Mouse (Mus musculus) frontal cortex, postnatal 36 days (tissue): Measurements from ENCODE around the gene Tspoap1.

Experiments used
- DNase-seq, 2 experiments: peaks; one replicate each; pipeline ENCODE4 v3.0.0; 2022; ENCODE audit warnings: low spot score in 2 of 2

Tspoap1 gene

DNA sequence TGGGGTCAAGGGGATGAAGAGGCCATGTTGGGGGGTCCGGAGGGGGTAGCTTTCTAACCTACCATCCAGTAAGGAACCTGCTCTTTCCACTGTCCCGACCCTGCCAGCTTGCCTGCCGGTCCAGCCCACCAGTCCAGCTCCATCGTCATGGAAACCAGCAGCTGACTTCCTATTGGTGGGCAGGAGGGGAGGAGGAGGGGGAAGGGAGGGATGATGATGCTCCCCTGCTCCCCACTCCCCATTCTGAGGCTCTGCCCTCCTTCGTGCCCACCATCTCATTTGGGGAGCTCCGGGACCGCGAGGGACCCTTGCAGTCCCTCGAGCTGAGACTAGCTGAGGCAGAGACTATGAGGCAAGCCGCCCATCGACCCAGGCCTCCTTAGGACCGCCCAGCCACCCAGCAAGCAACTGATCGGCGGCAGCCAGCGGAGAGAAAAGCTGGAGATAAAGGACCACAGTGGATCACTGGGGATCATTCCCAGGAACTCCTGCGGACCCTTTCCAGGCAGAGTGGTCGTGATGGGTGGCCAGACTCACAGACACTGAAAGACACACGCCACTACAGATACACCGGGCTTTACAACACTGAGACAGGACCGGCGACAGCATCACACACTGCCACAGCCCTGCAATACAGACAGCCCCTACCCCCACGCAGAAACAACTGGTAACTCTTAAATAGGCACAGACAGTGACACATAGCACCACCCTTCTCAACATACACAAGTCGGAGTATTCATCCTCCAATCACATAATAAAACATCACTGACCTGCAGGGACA is at the start of gene Tspoap1:
Gene Tspoap1 (plus strand): TSS at position 241 of the 781 bp plus-strand sequence.
- peak; percentile 75 to 77 for DNase-seq

- no peak for DNase-seq
Observed at GRCm38 (mm10) chr11:87712188-87712587, 48.2 kb upstream of the Tspoap1 start.

- no peak for DNase-seq
Observed at GRCm38 (mm10) chr11:87715999-87716398, 44.3 kb upstream of the Tspoap1 start.

- no peak for DNase-seq
Observed at GRCm38 (mm10) chr11:87719526-87719925, 40.8 kb upstream of the Tspoap1 start.

DNA sequence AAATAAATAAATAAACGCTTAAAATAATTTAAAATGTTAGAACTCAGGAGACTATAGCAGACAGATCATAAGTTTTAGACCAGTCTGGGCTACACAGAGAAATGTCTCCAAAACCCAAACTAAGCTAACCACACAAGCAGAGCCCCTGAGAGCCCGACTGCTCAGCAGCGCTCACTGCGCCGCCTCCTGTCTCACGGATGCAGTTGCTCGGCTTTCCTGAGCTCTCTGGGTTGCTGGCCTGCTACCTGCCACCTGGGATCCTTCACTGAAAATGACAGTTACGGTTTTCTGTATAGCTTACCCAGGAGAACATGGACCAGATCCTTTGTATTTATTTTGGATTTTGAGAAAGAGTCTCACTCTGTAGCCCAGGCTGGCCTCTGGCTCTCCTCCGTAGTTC is 40.0 kb upstream of the Tspoap1 start:
- DNase-seq: no peak

DNA sequence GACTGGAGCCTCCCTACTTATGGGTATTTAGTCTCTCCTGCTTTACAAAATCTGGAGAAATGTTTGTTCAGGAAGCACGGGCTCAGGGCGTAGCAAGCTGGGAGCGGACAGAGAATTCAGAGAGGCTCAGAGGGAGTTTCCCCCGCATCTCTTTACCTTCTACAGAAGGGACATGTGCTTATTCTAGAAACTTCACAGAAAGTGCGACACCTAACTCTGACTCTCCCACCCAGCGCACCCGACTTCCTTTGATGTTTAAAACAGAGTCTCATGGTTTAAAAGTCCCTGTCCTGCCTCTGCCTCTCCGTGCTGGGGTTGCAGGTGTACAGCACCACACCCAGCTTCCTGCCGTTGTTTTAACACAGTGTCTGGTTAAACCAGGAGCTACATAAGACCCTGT is 39.5 kb upstream of the Tspoap1 start:
- DNase-seq: no peak

GRCm38 (mm10) chr11:87722168-87722567 is 38.2 kb upstream of the Tspoap1 start:
- no peak for DNase-seq

- DNase-seq: no peak
Observed at GRCm38 (mm10) chr11:87722891-87723290, 37.5 kb upstream of the Tspoap1 start.

DNA sequence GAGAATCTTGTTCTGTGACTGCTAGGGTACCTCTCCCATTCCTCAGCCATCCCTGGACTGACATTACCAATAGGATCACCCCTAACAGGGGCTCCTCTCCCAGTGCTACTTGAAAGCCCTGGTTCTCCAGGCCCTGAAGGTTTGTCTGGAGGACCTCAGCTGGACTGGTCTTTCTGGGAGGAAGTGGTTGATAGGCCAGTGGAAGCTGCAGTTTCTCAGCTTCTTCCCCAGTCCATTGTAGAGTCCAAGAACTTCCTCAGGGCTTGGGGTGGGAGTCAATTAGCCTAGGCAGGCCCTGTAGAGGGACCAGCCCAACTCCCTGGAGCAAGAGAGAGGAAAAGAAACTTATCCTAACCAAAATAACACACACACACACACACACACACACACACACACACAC is 34.8 kb upstream of the Tspoap1 start:
- no peak for DNase-seq

DNA sequence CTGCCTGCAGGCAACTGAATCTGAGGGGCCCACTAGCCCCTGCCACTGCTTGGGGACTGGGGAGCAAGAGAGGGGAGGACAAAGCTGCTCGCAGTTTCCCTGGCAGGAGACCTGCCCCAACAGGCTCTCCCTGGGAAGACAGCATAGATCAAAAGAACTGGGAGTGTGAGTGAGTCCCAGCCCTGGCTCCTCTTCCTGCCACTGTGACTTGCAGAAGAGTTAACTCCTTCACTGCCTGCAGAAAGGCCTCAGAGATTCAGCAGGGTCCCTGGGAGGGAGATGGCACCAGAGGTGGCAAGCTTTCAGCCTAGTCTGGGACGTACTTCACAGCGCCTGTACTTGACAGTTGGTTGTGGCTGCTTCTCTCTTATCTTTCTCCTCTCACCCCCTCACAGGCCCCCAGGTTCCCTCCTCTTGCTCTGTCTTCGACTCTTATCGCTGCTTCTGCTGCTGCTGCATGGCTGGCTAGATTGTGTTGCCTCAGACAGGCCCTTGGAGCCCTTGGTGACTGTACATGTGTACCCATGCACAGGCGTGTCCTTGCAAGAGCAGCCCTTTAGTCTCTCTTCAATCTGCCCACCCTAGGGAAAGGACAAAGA is 34.3 kb upstream of the Tspoap1 start:
- no peak for DNase-seq

DNA sequence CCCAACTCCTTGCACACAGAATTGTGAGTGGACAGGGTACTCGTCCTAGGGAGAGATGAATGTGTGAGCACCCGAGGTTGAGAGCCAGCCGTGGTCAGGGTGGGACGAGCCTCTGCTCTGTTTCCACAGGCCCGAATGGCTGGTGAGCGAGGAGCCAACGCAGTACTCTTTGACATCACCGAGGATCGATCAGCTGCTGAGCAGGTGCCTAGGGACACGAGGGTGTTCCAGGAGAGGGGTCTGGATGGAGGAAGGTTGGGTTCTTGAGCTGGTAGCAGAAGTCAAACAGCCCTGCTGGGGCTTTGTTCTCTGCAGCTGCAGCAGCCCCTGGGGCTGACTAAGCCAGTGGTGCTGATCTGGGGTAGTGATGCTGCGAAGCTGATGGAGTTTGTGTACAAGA is 33.3 kb upstream of the Tspoap1 start:
- DNase-seq: no peak

DNA sequence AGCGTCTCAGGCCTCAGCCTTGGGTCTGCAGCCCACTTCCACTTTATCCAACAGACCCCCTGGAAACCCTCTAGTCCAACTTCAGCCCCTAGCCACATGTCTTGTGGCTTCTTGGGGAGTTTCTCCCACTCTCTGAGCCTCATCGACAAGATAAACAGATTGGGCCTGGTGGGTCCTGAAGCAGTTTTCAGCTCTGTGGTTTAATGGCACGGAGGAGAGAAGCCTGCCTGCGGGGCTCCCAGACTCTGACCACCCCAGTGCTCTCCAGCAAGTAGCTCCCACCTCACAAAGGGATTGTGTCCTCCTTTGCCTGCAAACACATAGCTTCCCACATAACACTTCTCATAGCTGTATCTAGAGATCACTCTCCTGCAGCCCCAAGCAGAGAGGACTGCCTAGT is 32.9 kb upstream of the Tspoap1 start:
- no peak for DNase-seq

- no peak for DNase-seq
Observed at GRCm38 (mm10) chr11:87728850-87729592, 31.3 kb upstream of the Tspoap1 start.

DNA sequence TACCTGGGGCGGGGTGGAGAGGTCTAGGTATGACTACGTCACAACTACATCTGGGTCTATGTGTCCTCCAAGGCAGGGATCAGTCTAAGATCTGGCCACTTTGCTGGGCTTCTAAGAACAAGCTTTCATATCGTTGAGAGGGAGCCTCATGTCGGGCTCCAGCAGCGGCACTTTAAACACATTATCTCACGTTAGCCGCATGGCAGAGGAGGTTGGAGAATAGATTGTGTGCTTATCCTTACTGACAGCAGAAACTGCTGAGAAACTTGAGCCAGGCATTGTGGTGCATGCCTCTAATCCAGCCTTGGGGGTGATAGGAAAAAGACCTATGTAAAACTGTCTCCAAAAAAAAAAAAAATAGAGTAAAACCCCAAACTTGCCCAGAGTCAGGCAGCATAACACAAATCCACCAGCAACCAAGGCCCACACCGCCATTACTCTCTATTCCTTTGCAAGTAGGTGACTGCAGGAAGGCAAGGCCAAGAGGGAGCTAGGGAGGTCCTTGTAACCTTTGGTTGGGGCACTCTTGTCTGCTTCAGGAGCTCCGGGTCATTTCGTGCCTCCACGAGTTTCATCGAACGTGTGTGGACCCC is 30.7 kb upstream of the Tspoap1 start:
- DNase-seq: no peak

DNA sequence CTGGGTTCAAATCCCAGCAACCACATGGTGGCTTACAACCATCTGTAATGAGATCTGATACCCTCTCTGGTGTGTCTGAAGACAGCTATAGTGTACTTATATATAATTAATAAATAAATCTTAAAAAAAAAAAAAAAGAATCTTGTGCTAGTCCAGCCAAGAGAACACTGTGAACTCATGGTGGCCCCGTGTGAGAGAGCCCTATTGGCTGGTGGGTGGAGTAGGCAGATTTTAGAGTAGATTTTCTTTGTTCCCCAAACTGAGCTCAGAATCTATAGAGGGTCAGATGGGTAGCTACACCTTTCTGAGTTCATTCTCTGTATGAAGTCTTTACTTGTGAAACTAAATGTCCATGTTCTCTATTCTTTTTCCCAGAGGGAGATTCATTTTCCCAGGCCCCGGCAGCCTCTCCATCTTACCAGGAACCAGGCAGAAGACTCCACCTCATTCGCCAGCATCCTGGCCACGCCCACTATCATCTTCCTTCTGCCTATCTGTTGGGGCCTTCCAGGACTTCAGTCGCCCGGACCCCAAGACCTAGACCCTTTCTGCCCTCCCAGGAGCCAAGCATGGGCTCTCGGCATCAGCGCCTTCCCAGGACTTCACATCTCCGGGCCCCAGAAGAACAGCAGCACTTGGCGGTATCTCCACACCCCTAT is 29.6 kb upstream of the Tspoap1 start:
- DNase-seq: no peak

GRCm38 (mm10) chr11:87734346-87734745 is 26.0 kb upstream of the Tspoap1 start:
- DNase-seq: no peak

DNA sequence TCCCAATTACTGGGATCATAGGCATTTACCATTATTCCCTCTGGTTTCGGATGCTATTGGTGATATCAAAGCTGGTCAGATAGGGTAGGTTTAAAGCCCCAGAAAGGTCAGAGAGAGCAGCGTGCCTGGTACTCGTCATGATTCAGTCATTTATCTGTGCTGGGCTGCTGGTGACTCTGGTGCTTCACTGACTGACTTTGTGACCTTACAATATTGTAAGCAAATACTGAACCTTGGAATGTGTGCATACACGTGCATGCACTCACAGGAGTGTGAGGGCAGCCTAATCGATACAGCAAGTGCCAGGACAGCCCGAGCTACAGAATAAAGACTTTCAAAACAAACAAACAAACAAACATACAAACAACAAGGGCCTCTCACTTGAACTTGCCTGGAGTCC is 24.6 kb upstream of the Tspoap1 start:
- no peak for DNase-seq

GRCm38 (mm10) chr11:87736647-87737134 is 23.6 kb upstream of the Tspoap1 start:
- DNase-seq: peak; percentile 45 to 58

DNA sequence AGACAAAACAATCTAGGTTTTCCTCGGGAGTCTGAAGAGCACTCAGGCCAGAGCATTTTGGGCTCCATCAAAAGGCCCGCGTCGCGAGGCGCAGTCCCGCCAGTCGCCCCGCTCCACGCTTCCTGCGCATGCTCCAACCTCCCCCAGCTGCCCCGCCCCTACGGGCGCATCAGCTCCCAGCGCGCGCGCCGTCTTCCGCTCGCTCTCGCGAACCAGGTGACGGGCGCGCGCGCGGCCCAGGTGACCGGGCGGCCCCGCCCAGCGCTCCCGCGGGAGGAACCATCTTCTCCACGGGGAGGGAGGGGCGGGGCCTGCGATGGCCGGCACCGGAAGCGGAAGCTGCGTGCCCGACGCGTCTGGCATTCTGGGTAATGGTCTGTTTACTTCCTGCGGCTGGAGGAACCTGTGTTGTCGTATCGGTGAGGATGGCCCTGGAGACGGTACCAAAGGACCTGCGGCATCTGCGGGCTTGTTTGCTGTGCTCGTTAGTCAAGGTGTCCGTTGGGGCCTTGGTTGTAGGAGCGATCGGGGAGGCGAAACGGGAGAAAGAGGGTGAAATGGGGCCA is 23.1 kb upstream of the Tspoap1 start, which contains the start of gene Supt4a:
Gene Supt4a (plus strand): TSS at position 378 of the 566 bp plus-strand sequence.
- DNase-seq: peak; percentile 90 to 91

DNA sequence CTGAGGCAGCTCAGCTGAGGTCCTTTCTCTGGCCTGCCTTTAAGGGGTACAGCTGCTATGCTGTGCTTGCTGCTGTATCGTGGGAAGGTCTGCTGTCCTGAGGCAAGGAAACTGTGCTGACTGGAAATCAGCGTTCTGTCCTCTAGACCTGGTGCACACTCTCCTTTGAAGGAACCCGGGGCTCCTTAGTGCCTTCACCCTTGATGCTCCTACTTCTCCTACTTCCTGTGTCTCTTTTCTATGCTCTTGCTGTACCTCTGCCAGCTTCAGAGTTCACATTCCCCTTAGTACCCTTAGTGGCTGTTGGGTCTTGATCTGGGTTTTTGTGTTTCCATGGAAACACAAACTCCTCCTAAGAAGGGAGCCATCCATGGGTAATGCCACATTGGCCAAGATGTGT is 16.6 kb upstream of the Tspoap1 start:
- DNase-seq: no peak

- no peak for DNase-seq
Observed at GRCm38 (mm10) chr11:87744964-87745363, 15.4 kb upstream of the Tspoap1 start.
